Mouse (Mus musculus): ENCODE data around the gene 4933405L10Rik. TPM values are rescaled to one million over a fixed set of nuclear protein-coding genes. Genes with fewer than 3 reads are reported as not detected.

The 4933405L10Rik gene
- polyA plus RNA-seq, 1 experiment from 2014 or later: 0.14 TPM

DNA sequence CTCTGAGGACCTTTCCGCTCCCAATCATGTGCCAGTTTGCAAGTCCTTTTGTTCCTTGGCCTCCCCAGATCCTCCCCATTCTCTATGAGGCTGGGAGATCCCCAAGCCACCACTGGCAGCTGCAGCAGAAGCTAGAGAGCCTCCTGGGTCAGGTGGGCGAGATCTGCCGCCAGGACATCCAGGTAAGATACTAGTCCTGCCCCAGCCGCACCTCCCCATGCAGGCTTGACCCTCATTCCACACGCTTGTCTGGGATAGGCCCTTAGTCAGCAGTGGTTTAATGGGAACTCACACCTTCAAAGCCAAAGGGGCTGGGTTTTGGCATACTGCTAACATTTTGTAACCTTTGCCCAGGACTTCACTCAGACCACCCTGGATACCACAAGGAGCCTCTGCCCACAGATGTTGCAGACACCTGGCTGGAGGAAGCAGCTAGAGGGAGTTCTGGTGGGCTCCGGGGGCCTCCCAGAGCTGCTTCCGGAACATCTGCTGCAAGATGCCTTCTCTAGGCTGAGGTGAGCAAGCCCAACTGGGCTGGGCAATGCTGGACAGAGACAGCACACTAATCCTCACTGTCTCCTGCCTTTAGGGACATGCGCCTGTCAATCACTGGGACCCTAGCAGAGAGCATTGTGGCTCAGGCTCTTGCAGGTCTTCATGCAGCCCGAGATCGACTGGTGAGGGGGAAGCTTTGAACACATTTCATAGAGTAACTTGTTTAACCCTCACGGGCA is 14.8 kb upstream of the 4933405L10Rik start:
- ATAC-seq (ENCODE audit: insufficient number of reproducible peaks, insufficient read depth, low FRiP score, low TSS enrichment): no peak
- H3K4me3 ChIP-seq: no peak overlapping the region
- H3K9me3 ChIP-seq: peaks cover 7% of the 10 kb centered on the region; the same call in 1 of the 2 replicates
- H3K27ac ChIP-seq: no peak overlapping the region
- 91% methylated on average over 11 of the region's 11 CpGs for WGBS
- H3K27me3 ChIP-seq: peaks cover 12% of the 10 kb centered on the region
- H3K4me2 ChIP-seq (replicated peaks): no peak overlapping the region
- H3K36me3 ChIP-seq: peaks cover 12% of the 10 kb centered on the region
- H3K4me1 ChIP-seq: peaks cover 10% of the 10 kb centered on the region
- no peak overlapping the region for H3K9ac ChIP-seq

DNA sequence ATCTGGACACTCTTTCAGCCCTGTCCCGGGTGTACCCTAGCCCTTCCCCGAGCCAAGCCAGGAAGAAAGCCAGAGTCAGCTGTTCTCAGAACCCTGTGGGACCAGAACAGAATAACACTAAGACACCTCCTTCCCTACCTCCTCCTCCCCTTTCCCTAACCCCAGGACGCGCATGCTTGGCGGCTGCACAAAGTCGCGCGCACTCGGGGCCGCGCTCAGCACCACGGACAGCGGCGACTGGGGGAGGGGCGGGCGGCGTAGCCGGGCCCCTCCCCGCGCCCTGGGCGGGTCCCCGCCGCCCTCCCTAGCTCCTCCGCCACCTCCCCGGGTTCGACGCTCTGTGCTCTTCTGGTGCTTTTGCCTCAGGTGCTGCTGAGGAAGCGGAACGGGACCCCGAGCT is 13.8 kb upstream of the 4933405L10Rik start:
- H3K36me3 ChIP-seq: peaks cover 21% of the 10 kb centered on the region
- peak overlapping the region; percentile 94 for H3K4me2 ChIP-seq (replicated peaks)
- H3K4me1 ChIP-seq: peaks cover 10% of the 10 kb centered on the region
- H3K27ac ChIP-seq: no peak overlapping the region
- H3K27me3 ChIP-seq: peaks cover 12% of the 10 kb centered on the region
- peak overlapping the region; percentile 54 for H3K9ac ChIP-seq
- H3K4me3 ChIP-seq: peak overlapping the region; percentile 41
- WGBS: 2% methylated on average over 30 of the region's 30 CpGs
- ATAC-seq (ENCODE audit: insufficient number of reproducible peaks, insufficient read depth, low FRiP score, low TSS enrichment): no peak
- H3K9me3 ChIP-seq: peaks cover 7% of the 10 kb centered on the region; the same call in 1 of the 2 replicates

DNA sequence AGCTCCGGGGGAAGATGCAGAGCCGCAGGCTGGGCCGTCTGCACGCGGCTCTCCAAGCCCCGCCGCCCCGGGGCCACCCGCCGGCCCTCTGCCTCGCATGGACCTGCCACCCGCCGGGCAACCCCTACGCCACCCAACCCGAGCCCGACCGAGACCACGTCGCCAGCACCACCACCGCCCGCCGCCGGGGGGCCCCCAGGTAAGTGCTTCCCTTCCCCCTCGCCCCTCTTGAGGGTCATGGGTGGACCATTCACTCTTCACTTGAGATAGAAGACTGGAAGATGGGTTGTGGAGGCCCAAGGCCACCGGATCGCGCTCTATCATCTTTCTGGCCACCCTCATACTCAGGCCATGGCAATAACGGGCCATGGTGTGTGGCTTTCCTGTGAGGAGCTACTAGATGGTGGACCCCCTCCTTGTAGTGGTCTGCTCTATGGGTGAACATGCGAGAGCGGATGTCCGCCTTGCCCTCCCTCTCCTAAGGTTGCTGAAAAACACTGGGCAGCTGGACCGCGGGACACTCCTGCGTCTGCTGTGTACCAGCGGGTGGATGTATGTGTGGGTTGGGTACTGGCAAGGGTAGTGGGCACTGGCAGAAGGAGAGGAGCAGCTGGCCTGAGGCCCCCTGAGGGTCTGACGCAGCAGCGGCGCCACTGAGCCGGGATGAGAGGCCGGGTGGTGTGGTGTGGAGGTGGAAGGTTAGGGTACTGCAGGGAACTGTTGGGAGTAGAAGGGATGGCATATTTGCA is 13.2 kb upstream of the 4933405L10Rik start:
- peak; percentile 44 for ATAC-seq (ENCODE audit: insufficient number of reproducible peaks, insufficient read depth, low FRiP score, low TSS enrichment)

DNA sequence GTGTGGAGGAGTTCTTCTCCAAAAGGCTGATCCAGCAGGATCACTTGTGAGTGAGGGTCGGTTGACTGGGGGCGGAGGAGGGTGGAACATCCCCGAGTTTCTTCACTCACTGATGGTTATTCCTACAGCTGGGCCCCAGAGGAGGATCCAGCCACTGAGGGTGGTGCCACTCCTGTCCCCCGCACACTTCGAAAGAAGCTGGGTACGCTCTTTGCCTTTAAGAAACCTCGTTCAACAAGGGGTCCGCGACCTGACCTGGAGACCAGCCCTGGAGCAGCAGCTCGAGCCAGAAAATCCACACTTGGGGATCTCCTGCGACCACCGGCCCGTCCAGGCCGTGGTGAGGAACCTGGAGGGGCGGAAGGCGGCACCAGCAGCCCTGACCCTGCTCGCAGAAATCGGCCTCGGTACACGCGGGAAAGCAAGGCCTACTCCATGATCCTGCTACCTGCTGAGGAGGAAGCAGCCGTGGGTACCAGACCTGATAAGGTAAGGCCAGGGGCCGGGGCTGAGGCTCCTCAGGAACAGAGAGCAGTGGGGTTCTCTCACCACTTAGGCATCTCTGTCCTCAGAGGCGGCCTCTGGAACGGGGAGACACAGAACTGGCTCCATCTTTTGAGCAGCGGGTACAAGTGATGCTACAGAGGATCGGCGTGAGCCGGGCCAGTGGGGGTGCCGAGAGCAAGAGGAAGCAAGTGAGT is 12.2 kb upstream of the 4933405L10Rik start:
- Histone ChIP-seq H3K27me3 (peaks cover 12% of the 10 kb centered on the region), H3K4me2 (replicated peaks) (no peak overlapping the region), H3K4me3 (no peak overlapping the region), H3K36me3 (peaks cover 24% of the 10 kb centered on the region), H3K27ac (no peak overlapping the region), H3K9ac (no peak overlapping the region), H3K4me1 (peaks cover 13% of the 10 kb centered on the region), H3K9me3 (peaks cover 7% of the 10 kb centered on the region; the same call in 1 of the 2 replicates)
- ATAC-seq (ENCODE audit: insufficient number of reproducible peaks, insufficient read depth, low FRiP score, low TSS enrichment): no peak
- 81% methylated on average over 30 of the region's 30 CpGs for WGBS

More for the DNA sequence above, 13.2 kb upstream of the 4933405L10Rik start:
- Histone ChIP-seq H3K4me1 (peaks cover 10% of the 10 kb centered on the region), H3K27ac (no peak overlapping the region), H3K4me2 (replicated peaks) (peak overlapping the region; percentile 94), H3K4me3 (peak overlapping the region; percentile 41), H3K27me3 (peaks cover 12% of the 10 kb centered on the region), H3K9me3 (peaks cover 7% of the 10 kb centered on the region; the same call in 1 of the 2 replicates), H3K36me3 (peaks cover 24% of the 10 kb centered on the region), H3K9ac (peak overlapping the region; percentile 54)
- 7% methylated on average over 40 of the region's 40 CpGs for WGBS

DNA sequence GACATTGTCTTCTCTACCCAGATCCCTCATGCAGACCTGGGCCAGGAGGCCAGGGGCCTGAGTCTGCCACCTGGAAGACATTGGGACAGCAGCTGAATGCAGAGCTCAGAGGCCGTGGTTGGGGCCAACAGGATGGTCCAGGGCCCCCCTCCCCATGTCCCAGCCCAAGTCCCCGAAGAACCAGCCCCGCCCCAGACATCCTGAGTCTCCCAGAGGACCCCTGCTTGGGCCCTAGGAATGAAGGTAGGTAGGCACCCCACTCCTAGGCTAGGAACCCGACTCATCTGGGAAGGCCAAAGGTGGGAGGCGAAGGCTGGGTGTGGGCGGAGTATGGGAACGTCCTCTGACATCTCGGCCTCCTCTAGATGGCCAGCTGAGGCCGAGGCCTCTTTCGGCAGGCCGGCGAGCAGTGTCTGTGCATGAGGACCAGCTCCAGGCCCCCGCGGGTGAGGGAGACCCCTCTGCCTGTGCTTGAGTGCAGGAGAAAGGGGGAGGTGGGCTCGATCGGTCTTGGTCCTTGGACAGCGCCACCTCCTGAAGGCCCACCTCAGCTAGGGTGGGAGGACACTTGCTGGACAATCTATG is 10.2 kb upstream of the 4933405L10Rik start:
- H3K27me3 ChIP-seq: peaks cover 12% of the 10 kb centered on the region
- no peak for ATAC-seq (ENCODE audit: insufficient number of reproducible peaks, insufficient read depth, low FRiP score, low TSS enrichment)
- H3K4me2 ChIP-seq (replicated peaks): no peak overlapping the region
- no peak overlapping the region for H3K27ac ChIP-seq
- no peak overlapping the region for H3K9ac ChIP-seq
- H3K9me3 ChIP-seq: peaks cover 7% of the 10 kb centered on the region; the same call in 1 of the 2 replicates
- H3K4me1 ChIP-seq: peaks cover 25% of the 10 kb centered on the region
- H3K4me3 ChIP-seq: no peak overlapping the region
- H3K36me3 ChIP-seq: peaks cover 24% of the 10 kb centered on the region
- WGBS: 91% methylated on average over 17 of the region's 17 CpGs

DNA sequence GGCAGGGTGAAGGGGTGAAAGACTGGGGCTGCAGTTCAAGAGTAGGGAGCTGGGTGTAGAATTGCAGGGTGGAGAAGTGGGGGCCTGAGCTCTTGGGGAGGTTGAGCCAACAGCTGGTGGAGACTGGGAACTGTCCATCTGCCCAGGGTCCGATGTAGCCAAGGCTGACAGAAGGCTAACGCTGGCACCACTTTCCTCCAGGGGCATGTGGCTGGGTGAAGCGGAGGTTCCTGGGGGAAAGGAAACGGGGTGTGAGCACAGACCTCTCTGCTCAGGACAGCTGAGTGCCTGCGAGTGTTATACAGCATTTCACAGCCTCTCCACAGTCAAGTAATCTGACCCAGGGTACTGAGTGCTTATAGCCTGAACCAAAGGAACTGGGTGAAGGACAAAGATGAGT is 8.7 kb upstream of the 4933405L10Rik start:
- H3K4me1 ChIP-seq: peaks cover 27% of the 10 kb centered on the region
- peaks cover 32% of the 10 kb centered on the region for H3K36me3 ChIP-seq
- no peak overlapping the region for H3K4me2 ChIP-seq (replicated peaks)
- peaks cover 12% of the 10 kb centered on the region for H3K27me3 ChIP-seq
- no peaks in the 10 kb centered on the region for H3K9me3 ChIP-seq
- WGBS: 93% methylated on average over 5 of the region's 5 CpGs
- no peak overlapping the region for H3K4me3 ChIP-seq
- no peak for ATAC-seq (ENCODE audit: insufficient number of reproducible peaks, insufficient read depth, low FRiP score, low TSS enrichment)
- H3K27ac ChIP-seq: no peak overlapping the region
- no peak overlapping the region for H3K9ac ChIP-seq

DNA sequence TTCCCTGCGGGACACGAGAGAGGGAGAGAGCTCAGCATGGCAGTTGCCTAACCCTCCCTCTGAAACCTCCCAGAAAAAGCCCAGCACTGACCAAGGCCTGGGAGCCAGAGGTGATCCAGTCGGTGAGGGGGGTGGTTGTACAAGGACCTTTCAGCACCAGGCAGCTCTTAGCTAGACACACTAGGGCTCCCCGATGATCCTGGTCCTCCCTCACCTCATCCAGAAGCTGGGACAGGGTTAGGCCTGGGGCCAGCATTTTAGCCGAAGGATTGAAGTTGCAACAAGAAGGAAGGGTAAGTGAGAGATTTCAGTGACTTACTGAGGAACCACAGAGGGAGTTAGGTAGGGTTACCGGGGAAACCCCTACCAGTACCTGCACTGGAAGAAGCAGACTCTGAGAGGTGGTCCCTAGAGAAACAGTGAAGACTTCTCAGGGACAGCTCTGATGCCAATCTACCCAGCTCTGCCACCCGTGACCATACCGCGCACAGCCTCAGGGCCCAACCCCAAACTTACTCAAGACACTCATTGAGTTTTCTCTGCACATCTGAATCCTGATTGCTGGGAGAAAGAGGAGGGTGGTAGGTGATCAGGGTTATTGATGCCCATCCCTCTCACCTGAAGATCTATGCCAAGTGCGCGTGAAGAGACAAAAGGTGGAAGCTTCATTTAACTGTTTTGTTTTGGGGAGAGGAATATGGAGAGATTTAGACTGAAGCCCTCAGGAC is 7.8 kb upstream of the 4933405L10Rik start:
- Histone ChIP-seq H3K4me2 (replicated peaks) (peak overlapping the region; percentile 90), H3K4me3 (peak overlapping the region; percentile 71), H3K9me3 (no peaks in the 10 kb centered on the region), H3K27ac (no peak overlapping the region), H3K36me3 (peaks cover 41% of the 10 kb centered on the region), H3K4me1 (peaks cover 18% of the 10 kb centered on the region), H3K27me3 (peaks cover 8% of the 10 kb centered on the region), H3K9ac (peak overlapping the region; percentile 54)
- 90% methylated on average over 11 of the region's 11 CpGs for WGBS
- no peak for ATAC-seq (ENCODE audit: insufficient number of reproducible peaks, insufficient read depth, low FRiP score, low TSS enrichment)

DNA sequence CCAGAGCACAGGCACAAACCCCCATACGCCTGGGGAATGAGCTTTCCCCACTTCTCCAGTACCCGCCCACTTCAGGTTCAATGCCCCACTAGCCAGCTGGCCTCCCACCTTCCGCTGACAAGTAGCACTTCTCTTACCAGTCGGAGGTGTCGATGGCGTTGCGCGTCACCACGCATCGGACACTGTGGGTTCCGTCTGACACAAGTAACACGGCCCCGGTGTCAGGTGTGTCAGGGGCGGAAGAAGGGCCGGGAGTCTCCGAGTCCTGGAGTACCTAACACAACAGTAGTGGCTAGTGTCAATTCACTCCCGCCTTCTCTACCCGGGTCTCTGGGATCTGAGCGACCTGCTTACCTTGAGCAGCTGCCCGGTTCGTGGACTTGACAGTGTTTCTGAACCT is 6.9 kb upstream of the 4933405L10Rik start:
- Histone ChIP-seq H3K9ac (peak overlapping the region; percentile 54), H3K4me1 (peaks cover 17% of the 10 kb centered on the region), H3K4me3 (peak overlapping the region; percentile 71), H3K27ac (peak overlapping the region; percentile 90), H3K27me3 (peaks cover 1% of the 10 kb centered on the region; the same call in 1 of the 2 replicates), H3K9me3 (no peaks in the 10 kb centered on the region), H3K36me3 (peaks cover 41% of the 10 kb centered on the region), H3K4me2 (replicated peaks) (peak overlapping the region; percentile 90)
- peak; percentile 42 for ATAC-seq (ENCODE audit: insufficient number of reproducible peaks, insufficient read depth, low FRiP score, low TSS enrichment)
- 0% methylated on average over 21 of the region's 21 CpGs for WGBS

DNA sequence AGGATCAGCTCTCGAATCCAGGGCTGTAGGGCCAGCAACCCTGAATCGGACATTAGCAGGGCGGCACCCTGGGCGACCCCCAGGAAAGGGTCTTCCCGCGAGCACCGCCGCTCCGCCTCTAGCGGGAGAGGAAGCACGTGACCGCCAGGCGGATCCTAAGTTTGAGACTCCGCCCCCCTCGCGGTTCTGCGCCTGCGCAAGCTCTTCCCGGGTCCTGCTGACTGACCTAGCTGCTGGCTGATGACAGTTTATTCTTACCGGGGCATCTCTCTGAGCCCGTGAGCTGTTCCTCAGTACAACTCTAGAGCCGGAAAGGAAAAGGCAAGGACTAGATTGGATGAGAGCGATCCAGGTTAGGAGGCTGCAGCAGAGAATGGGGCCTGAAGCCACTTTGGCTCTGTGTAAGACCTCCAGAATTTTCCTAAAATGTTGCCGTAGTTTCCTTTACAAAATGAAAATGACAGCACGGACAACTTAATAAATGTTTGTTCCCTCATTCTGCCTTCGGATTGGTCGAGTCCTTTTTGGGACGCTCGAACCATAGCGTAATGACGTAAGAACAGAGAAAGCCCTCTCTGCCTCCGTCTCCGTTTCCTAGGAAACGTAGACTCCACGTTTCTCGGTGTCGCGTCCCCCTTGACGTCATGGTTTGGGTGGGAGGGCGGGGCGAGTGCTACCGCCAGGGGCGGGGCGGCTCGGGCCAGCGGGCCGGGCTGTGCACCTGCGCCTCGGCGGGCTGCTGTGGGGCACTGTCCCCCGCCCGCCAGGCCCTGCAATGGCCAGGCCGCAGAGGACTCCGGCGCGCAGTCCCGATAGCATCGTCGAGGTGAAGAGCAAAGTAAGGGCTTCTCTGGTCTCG is 6.3 kb upstream of the 4933405L10Rik start, which contains the start of the genes Acd and Pard6a:
Acd (minus strand) TSS at position 137 of the 859 bp plus-strand sequence.
Pard6a (plus strand) TSS at position 183 of the 859 bp plus-strand sequence.
- Histone ChIP-seq H3K27ac (peak within 1 kb of the TSS; percentile 90), H3K27me3 (no peaks in the 10 kb centered on the region; the same call in 1 of the 2 replicates), H3K9ac (peak within 1 kb of the TSS; percentile 54), H3K4me3 (peak within 1 kb of the TSS; percentile 71), H3K4me1 (peaks cover 19% of the 10 kb centered on the region), H3K9me3 (no peaks in the 10 kb centered on the region), H3K4me2 (replicated peaks) (peak within 1 kb of the TSS; percentile 90), H3K36me3 (peaks cover 41% of the 10 kb centered on the region)
- ATAC-seq (ENCODE audit: insufficient number of reproducible peaks, insufficient read depth, low FRiP score, low TSS enrichment): peak; percentile 53
- under 1% methylated on average over 60 of the region's 60 CpGs for WGBS

DNA sequence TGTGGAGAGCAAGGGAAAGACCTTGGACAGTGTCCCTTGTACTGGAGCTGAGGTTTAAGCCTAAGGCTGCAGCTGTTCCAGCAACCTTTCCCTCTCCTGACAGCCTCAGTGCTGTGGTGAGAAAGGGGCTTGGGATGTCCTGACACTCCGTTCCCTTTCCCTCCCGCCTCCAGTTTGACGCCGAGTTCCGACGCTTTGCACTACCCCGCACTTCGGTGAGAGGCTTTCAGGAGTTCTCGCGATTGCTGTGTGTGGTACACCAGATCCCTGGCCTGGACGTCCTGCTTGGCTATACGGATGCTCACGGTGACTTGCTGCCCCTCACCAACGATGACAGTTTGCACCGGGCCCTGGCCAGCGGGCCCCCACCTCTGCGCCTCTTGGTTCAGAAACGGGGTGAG is 5.5 kb upstream of the 4933405L10Rik start:
- H3K27me3 ChIP-seq: no peaks in the 10 kb centered on the region; the same call in 1 of the 2 replicates
- no peak for ATAC-seq (ENCODE audit: insufficient number of reproducible peaks, insufficient read depth, low FRiP score, low TSS enrichment)

More for the DNA sequence above, 5.5 kb upstream of the 4933405L10Rik start:
- WGBS: 49% methylated on average over 18 of the region's 18 CpGs
- Histone ChIP-seq H3K4me2 (replicated peaks) (peak overlapping the region; percentile 90), H3K27ac (0 out of 2 replicates have a peak overlapping the region, but pooled peaks have one; percentile 90), H3K36me3 (peaks cover 41% of the 10 kb centered on the region), H3K9ac (peak overlapping the region; percentile 54), H3K9me3 (no peaks in the 10 kb centered on the region), H3K4me3 (peak overlapping the region; percentile 71), H3K4me1 (peaks cover 27% of the 10 kb centered on the region)
